Mouse (Mus musculus): ENCODE measurements around the gene Ccdc182.

Gene Ccdc182

GRCm38 (mm10) chr11:88281428-88282119 is 12.3 kb upstream of the Ccdc182 start:
- no peak for DNase-seq (ENCODE audit: low read depth)

GRCm38 (mm10) chr11:88282516-88282915 is 11.3 kb upstream of the Ccdc182 start:
- no peak for DNase-seq (ENCODE audit: low read depth)

DNA sequence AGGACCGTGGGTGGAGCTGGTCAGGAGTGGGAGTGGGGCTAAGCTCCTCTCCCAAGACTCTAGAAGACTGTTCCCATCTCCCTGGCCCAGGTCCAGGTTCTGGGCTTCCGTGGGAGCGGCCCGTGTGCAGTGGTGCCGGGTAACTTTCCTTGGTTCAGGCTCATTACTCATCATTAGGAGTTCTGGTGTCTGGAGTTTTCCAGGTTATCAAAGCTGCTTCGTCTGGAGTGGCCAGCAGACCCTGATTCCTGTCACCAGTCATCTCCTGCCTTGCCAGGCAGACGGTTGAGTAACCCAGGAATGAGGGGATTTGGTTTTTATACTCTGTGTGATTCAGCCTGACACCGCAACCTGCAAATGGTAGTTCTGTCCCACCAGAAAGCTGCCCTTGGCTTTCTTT is 7.8 kb upstream of the Ccdc182 start:
- DNase-seq (ENCODE audit: low read depth), result no peak

DNA sequence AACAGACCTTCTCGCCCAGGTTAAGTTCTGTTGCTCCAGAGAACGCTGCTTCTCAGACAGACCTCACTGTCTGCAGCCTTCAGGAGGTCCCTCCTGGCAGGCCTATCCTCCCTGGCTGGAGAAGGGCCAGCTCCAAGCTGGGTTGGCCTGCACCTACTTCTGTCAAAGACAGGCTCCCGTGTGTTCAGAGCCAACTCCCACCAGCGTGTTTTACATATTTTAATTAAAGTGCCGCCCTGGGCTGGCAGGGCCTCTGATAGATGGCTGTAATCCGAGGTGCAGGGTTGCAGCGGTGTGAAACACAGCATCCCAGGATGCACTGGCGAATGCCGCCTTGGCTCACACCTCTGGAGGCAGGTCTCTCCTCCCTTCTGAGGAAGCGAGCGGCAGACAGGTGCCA is 5.5 kb upstream of the Ccdc182 start:
- DNase-seq (ENCODE audit: low read depth), result no peak

GRCm38 (mm10) chr11:88288805-88289340 is 5.0 kb upstream of the Ccdc182 start:
- no peak for DNase-seq (ENCODE audit: low read depth)

- DNase-seq (ENCODE audit: low read depth), result no peak
Measured at GRCm38 (mm10) chr11:88291245-88291644, 2.6 kb upstream of the Ccdc182 start.

GRCm38 (mm10) chr11:88291688-88292087 is 2.2 kb upstream of the Ccdc182 start:
- no peak for DNase-seq (ENCODE audit: low read depth)

- DNase-seq (ENCODE audit: low read depth), result no peak
Measured at GRCm38 (mm10) chr11:88294394-88294710, 494 bp downstream of the Ccdc182 start.

DNA sequence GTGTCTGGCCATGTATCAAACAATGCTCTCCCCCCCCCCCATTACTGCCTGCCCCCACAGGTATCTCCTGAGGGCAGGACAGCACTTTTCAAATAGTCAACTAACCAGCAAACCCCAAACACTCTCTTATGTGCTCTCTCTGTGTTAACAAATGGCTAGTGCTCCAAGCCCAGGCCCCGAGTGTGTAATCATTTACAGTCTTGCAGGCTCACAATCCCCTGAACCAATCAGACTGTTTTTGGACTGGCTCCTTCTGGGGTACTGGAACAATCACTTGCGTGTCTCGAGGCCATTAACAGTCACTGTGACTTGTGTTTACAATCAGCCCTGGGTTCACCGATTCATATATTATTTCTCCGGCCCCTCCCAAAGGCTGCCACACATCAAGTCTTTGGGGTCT is 1.4 kb downstream of the Ccdc182 start:
- no peak for DNase-seq (ENCODE audit: low read depth)

GRCm38 (mm10) chr11:88297526-88297925 is 3.7 kb downstream of the Ccdc182 start:
- DNase-seq (ENCODE audit: low read depth), result no peak

- no peak for DNase-seq (ENCODE audit: low read depth)
Measured at GRCm38 (mm10) chr11:88299345-88299744, 5.5 kb downstream of the Ccdc182 start.

DNA sequence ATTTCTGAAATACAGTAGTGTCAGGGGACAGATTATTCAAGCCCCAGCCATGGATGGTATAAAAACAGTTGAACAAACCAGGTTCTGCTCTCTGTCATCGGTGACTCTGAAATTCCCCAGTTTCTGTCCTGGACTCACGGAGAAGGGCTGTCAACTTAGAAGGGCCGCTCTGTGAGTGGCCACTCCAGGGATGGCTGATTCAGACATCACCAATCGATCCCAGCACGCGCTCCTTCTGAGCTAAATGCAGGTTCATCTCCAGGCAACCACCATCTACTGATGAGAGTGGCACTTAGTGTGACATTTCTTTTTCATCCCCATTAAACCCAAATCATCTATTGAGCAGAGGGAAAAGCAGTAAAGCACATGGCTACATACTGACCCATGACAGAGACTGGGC is 7.8 kb downstream of the Ccdc182 start:
- no peak for DNase-seq (ENCODE audit: low read depth)

- DNase-seq (ENCODE audit: low read depth), result no peak
Measured at GRCm38 (mm10) chr11:88305759-88306158, 11.9 kb downstream of the Ccdc182 start.

DNA sequence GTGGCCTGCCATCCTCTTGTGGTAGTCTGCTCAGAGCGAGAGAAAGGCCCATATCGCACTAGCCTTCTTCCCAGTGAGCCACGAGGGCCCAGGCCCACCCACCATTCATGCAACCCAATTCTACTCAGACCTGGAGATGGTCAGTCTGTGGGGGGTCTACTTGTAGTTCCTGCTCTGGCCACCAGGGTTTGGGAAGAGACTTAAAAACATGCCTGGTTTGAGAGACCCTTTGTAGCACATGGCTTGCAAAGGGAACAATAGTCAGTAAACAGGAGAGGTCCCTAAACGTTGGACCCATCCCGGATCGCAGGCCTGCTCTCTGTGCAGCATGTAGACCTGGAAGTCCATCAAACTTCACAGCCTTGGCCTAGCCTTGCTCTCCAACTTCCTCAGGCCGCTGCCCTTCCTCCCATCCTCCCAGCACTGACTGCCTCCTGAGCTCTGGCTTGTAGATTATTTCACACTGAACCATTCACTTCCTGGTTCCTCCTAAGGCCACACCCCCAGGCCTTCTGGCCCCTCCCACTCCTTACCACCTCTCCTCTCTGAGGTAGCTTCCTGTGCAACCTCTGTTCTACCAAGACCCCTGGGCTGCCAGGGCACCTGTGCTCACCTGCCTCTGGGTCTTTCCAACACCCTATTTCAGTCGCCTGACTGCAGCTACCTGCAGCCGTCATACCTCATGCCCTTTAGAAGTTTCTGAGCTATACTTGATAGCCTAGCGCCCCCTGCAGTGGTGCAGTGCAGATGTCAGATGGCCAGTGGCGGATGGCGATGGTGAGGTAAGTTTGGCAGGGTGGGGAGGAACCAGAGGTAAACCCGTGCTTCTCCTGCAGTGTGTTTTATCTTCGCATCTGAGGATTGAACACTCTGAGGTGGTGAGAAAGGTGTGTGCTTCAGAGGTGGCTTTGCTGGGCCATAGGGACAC is 14.0 kb downstream of the Ccdc182 start:
- DNase-seq (ENCODE audit: low read depth), result no peak

DNA sequence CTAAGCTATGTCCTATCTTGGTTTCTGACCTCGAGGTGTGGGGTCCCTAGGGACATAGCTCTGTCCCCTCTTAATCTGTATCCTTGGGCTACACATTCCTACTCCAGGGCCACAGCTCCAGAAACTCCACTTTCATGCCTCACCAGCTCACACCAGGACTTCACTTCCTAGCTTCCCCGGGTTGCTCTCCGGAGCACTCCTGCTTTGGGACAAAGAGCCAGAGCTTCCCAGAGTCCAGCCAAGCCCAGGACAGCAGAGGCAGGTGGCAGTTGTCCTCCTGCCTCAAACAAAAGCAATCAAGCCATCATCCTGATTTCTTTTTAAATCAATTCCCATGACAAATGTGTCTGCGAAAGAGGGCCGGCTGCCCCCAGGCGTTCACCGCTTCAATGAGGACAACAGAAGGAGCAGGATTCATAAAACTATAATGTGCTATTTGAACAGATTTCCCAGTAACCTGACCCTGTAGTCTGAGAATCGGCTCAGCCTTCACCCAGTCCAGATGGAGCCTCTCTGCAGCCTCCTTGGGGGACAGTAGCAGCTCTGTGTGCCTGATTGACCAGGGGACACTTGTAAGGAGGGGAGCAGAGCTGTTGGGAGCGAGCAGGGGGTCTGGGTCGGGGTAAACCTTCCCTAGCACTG is 15.3 kb downstream of the Ccdc182 start:
- no peak for DNase-seq (ENCODE audit: low read depth)

DNA sequence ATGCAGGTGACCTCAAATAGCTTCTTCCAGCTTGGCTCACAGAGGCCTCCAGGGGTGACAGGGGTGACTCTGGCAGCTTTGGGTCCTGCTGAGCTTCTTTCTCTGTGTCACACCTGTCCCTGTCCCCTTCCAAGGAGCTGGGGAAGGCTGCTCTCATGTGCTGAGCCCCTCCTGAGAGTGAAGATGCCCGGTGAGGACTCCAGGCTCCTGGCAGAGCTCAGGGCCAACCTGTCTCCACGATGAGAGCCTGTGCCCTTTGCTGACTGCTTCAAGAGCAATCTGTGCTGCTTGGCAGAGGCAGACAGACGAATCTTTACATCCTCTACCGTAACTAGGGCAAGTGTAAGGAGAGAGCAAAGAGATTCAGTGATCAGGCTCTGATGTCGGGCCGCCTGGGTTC is 16.9 kb downstream of the Ccdc182 start:
- DNase-seq (ENCODE audit: low read depth), result no peak

DNA sequence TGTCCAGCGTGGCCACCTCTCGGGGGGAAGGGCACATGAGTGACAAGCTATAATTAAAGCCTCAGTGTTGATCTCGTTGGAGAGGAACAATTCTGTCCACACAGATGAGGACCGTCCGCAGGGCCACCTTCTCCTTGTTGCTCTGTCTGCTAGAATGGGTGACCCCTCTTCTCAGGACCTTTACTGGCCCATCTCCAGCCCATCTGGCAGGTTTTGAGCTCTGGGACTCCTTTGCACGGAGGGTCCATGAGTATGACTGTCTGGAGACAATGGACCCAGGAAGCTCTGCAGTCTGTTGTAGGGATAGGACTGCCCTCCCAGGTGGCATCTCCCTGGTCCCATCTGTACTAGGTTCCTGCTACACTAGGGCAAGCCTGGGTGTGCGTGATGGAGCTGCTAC is 17.7 kb downstream of the Ccdc182 start:
- DNase-seq (ENCODE audit: low read depth), result no peak

DNA sequence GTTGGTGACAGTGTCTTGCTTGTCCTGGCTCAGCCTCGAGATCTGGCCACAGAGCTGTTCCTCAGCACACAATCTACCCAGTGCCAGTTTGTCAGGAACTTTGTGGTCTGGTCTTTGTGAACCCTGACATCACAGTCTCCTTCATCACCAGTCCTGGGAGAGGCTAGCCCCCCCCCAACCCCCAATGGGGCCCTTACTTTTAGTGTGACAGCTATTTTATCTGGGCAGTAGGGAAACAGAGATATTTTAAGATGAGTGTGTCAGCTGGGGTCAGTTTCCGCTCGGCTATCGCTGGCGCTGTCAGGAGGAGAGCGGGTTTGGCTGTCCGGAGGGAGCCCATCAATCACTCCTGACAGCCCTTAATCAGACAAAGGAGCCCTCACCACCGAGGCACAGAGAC is 19.7 kb downstream of the Ccdc182 start:
- DNase-seq (ENCODE audit: low read depth), result no peak

DNA sequence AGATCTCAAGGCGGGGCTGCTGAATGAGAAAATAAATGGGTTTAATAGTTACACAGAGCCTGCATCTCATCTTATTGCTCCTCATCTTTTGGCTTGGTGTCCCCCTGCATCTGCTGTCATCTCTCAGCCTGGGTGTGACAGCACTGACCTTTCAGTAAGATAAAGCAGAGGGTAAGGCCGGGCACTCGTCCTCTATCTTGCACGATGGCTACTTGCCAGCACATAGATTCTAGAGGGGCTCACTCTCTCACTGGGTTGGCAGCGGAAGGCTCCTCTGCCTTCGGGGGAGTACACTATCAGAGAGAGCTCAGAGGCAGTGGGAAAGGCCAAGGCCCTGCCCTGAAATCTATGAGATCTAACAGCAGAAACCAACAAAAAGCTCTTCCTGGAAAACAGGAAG is 20.6 kb downstream of the Ccdc182 start:
- no peak for DNase-seq (ENCODE audit: low read depth)

DNA sequence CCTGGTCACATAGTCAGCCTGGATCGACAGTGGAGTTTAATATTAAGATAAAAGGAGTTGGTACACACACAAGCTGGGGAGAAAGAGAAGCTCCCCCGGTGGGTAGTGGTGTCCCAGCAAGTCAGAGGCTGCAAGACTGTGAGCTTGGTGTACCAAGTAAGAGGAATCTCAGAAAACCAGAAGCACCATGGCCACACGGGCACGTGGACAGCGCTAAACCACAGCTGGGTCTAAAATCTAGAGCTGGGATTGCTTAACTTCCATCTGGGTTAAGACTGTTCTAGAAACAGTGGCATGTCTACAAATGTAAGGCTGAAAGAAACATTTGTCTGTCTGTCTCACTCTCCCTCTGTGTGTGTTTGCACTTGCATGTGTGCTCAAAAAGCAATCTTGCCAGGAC is 21.5 kb downstream of the Ccdc182 start:
- DNase-seq (ENCODE audit: low read depth), result no peak

DNA sequence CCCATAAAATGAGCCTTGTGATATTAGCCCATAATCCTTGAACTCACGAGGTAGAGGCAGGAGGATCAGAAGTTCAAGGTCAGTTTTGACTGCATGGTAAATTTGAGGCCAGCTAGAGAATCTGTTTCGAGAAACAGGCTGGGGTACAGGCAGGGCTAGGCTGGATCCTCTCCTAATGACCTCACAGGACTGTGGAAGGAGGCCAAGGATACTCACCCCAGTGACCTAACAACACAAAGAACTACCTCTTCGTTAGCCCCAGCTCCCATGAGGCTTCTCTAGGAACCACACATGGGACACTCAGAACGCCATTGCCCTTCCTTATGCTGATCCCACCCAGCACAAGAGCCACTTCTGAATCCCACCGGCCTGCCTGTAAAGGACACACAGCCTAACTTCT is 25.0 kb downstream of the Ccdc182 start:
- no peak for DNase-seq (ENCODE audit: low read depth)

DNA sequence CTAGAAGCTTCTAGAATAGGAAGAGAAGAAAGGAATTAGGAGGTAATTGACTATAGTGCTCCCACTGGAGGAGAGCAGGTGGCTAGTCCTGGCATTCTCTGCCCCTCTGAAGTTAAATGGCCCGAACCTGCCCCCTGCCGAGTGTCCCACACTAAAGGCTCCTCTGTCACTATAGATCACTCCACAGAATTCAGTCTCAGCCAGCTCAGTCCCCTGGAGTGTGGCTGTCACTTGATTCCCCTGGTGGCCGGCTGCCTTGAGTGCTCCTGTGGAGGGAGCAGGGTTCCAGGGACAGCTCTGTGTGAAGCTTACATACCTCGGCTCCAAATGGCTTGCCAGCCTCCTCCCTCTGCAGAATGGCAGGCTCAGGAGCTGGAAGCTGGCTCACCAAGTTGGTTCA is 33.2 kb downstream of the Ccdc182 start:
- no peak for DNase-seq (ENCODE audit: low read depth)

Measured in c-Kit-positive CD71-negative TER-119-negative erythroid progenitor cells, embryonic 14.5 days (primary cell).